ENCODE assay signal across 24 mouse cellular contexts in the genomic region with DNA sequence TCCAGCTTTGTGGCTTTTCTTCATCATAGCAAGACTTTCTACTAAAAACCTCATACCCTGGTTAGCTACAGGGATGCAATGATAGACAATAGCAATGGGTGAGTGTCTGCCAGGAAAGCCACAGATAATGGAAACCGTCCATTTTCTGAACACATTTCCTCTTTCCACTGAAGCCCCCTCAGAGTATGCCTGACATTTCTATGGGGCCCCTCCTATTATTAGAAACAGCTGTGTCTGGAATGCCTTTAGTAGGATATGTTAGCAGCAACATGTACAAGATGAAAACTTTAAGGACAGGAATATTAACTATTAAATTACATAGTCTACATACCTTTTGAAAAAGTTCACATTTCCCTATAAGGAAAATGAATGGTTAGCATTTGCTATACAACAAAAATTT.
DNase-seq lines count a peak whose midpoint lies in the region; ATAC-seq and TF ChIP-seq lines count a peak whose summit lies in the region.
"Had no signal": no experiment of that assay in that cellular context is flagged by ENCODE, and none has a peak within 500 bp of the region (broad histone marks: within the 10 kb centered on the region; RNA-seq: fewer than 3 reads in every experiment).

No protein-coding gene starts in this region.

- no peak for TF ChIP-seq CTCF in MEL (IDR thresholded peaks at IDR 0.05 in 2 of 3, conservative IDR thresholded peaks at IDR 0.05 in 1 of 3; ENCODE audit: control insufficient read depth in 1 of 3, insufficient read depth in 1 of 3, low read depth in 2 of 3, low read length in 3 of 3, poor library complexity in 1 of 3, severe bottlenecking in 1 of 3)
- no peak for TF ChIP-seq CTCF in stomach, postnatal 0 days (IDR thresholded peaks at IDR 0.05; ENCODE audit: low read depth)

- DNase-seq in embryonic facial prominence, embryonic 11.5 days (ENCODE audit: low spot score), result peak; percentile 43
- DNase-seq in embryonic facial prominence, embryonic 10.5 days (ENCODE audit: low spot score), result no peak
- peak; percentile 44 for DNase-seq in MEL (ENCODE audit: low read depth, low spot score)
- peak; percentile 76 for DNase-seq in embryonic facial prominence, embryonic 14.5 days (ENCODE audit: low spot score)
- DNase-seq in mesoderm, embryonic 11.5 days (ENCODE audit: low read depth, low spot score), result peak; percentile 4
- DNase-seq in adrenal gland, adult 2 months, result no peak
- no peak for DNase-seq in stomach, postnatal 0 days (ENCODE audit: low spot score)
- no peak for DNase-seq in midbrain, embryonic 10.5 days (ENCODE audit: low spot score)
- DNase-seq: adrenal gland, adult 8-10 months; B cell, adult 2 months; cerebellum, adult 2 months; cerebellum, postnatal 10 days; gastrocnemius, postnatal 25 days; heart, postnatal 36 days; kidney, adult 8-10 months had no signal

- H3K9ac ChIP-seq in embryonic facial prominence, embryonic 11.5 days (replicated peaks; ENCODE audit: low read length), result no peak overlapping the region
- H3K9ac ChIP-seq in MEL (ENCODE audit: control insufficient read depth, low read depth, low read length, poor library complexity, severe bottlenecking), result no peak overlapping the region
- no peak overlapping the region for H3K9ac ChIP-seq in embryonic facial prominence, embryonic 14.5 days (ENCODE audit: low read depth, low read length)
- H3K9ac ChIP-seq in stomach, postnatal 0 days (ENCODE audit: low read length), result no peak overlapping the region
- H3K9ac ChIP-seq: embryonic facial prominence, embryonic 12.5 days; heart, embryonic 13.5 days; hindbrain, embryonic 12.5 days had no signal

- no peaks in the 10 kb centered on the region for H3K36me3 ChIP-seq in embryonic facial prominence, embryonic 11.5 days (replicated peaks; ENCODE audit: control insufficient read depth, insufficient read depth, low read depth, low read length)
- H3K36me3 ChIP-seq in embryonic facial prominence, embryonic 10.5 days (replicated peaks), result no peaks in the 10 kb centered on the region
- H3K36me3 ChIP-seq in MEL (ENCODE audit: control insufficient read depth in 1 of 2, insufficient read depth in 2 of 2, low read length in 2 of 2), result peaks cover 0 to 5% of the 10 kb centered on the region in 2 experiments; a peak in 2 of 4 replicates
- no peaks in the 10 kb centered on the region for H3K36me3 ChIP-seq in embryonic facial prominence, embryonic 14.5 days (ENCODE audit: control insufficient read depth, insufficient read depth, low read length)
- no peaks in the 10 kb centered on the region for H3K36me3 ChIP-seq in stomach, postnatal 0 days (ENCODE audit: control insufficient read depth, insufficient read depth, low read length)
- H3K36me3 ChIP-seq in midbrain, embryonic 10.5 days, result no peaks in the 10 kb centered on the region
- H3K36me3 ChIP-seq: embryonic facial prominence, embryonic 12.5 days; G1E; heart, embryonic 13.5 days; hindbrain, embryonic 12.5 days had no signal

- TF ChIP-seq EP300 in MEL (IDR thresholded peaks at IDR 0.05; ENCODE audit: low read depth in 1 of 2, low read length in 2 of 2), result 0 out of 4 replicates have a peak, but pooled peaks of 1 of the 2 experiments have one; percentile 20
- TF ChIP-seq EP300 in stomach, postnatal 0 days (optimal IDR thresholded peaks at IDR 0.05), result no peak

- TF ChIP-seq POLR2A in MEL (IDR thresholded peaks at IDR 0.05; ENCODE audit: control insufficient read depth in 1 of 2, insufficient read depth in 1 of 2, low read depth in 1 of 2, low read length in 2 of 2, poor library complexity in 1 of 2), result no peak

- no peak for ATAC-seq in embryonic facial prominence, embryonic 11.5 days (replicated peaks; ENCODE audit: insufficient number of reproducible peaks, low FRiP score, low TSS enrichment, low read depth)
- ATAC-seq in embryonic facial prominence, embryonic 14.5 days (ENCODE audit: low read depth), result 0 out of 2 replicates have a peak, but pooled peaks have one; percentile 44
- ATAC-seq in stomach, postnatal 0 days (ENCODE audit: low FRiP score, low TSS enrichment), result no peak
- ATAC-seq: CD4-positive, CD25-positive, alpha-beta regulatory T cell, adult 4 months; forebrain, embryonic 16.5 days; hindbrain, embryonic 16.5 days; inflammation-experienced regulatory T-cells, adult 6 months; intestine, postnatal 0 days had no signal

- TF ChIP-seq RAD21 in MEL (IDR thresholded peaks at IDR 0.05; ENCODE audit: low read depth, low read length), result no peak

- no peaks in the 10 kb centered on the region for H3K4me1 ChIP-seq in embryonic facial prominence, embryonic 11.5 days (ENCODE audit: control insufficient read depth, insufficient read depth, low read length)
- peaks cover 6% of the 10 kb centered on the region; the same call in 1 of the 2 replicates for H3K4me1 ChIP-seq in embryonic facial prominence, embryonic 10.5 days
- peaks cover 3 to 12% of the 10 kb centered on the region in 2 experiments for H3K4me1 ChIP-seq in MEL (ENCODE audit: control insufficient read depth in 1 of 2, insufficient read depth in 2 of 2, low read length in 2 of 2)
- 0 out of 2 replicates have a peak, but pooled peaks cover 9% of the 10 kb centered on the region for H3K4me1 ChIP-seq in embryonic facial prominence, embryonic 14.5 days (ENCODE audit: control insufficient read depth, insufficient read depth, low read length)
- no peaks in the 10 kb centered on the region for H3K4me1 ChIP-seq in stomach, postnatal 0 days (replicated peaks; ENCODE audit: control insufficient read depth, insufficient read depth)
- no peaks in the 10 kb centered on the region for H3K4me1 ChIP-seq in midbrain, embryonic 10.5 days
- H3K4me1 ChIP-seq: embryonic facial prominence, embryonic 12.5 days; hindbrain, embryonic 12.5 days had no signal

- WGBS in embryonic facial prominence, embryonic 11.5 days, result 48% methylated on average over 1 of the region's 1 CpGs
- WGBS in embryonic facial prominence, embryonic 10.5 days, result 46% methylated on average over 1 of the region's 1 CpGs
- WGBS in embryonic facial prominence, embryonic 14.5 days, result 33% methylated on average over 1 of the region's 1 CpGs
- WGBS in stomach, postnatal 0 days, result 45% methylated on average over 1 of the region's 1 CpGs
- WGBS in midbrain, embryonic 10.5 days, result 59% methylated on average over 1 of the region's 1 CpGs

- H3K27me3 ChIP-seq in embryonic facial prominence, embryonic 11.5 days (ENCODE audit: control insufficient read depth, insufficient read depth, low read length), result no peaks in the 10 kb centered on the region
- peaks cover 54% of the 10 kb centered on the region for H3K27me3 ChIP-seq in embryonic facial prominence, embryonic 10.5 days (replicated peaks; ENCODE audit: low read depth, poor library complexity, severe bottlenecking)
- no peaks in the 10 kb centered on the region for H3K27me3 ChIP-seq in MEL (ENCODE audit: control insufficient read depth in 1 of 2, insufficient read depth in 2 of 2, low read length in 2 of 2)
- peaks cover 8% of the 10 kb centered on the region for H3K27me3 ChIP-seq in embryonic facial prominence, embryonic 14.5 days (replicated peaks; ENCODE audit: control insufficient read depth, insufficient read depth, low read length)
- H3K27me3 ChIP-seq in stomach, postnatal 0 days (ENCODE audit: control insufficient read depth, insufficient read depth, low read length), result no peaks in the 10 kb centered on the region
- peaks cover 81% of the 10 kb centered on the region for H3K27me3 ChIP-seq in midbrain, embryonic 10.5 days (ENCODE audit: low read depth, poor library complexity, severe bottlenecking)
- H3K27me3 ChIP-seq: heart, embryonic 13.5 days; hindbrain, embryonic 12.5 days had no signal

- H3K4me3 ChIP-seq in embryonic facial prominence, embryonic 11.5 days (ENCODE audit: low read depth, low read length), result no peak overlapping the region
- H3K4me3 ChIP-seq in embryonic facial prominence, embryonic 10.5 days, result no peak overlapping the region
- H3K4me3 ChIP-seq in MEL (ENCODE audit: control insufficient read depth in 1 of 2, insufficient read depth in 1 of 2, low read depth in 2 of 2, low read length in 2 of 2), result no peak overlapping the region
- no peak overlapping the region for H3K4me3 ChIP-seq in embryonic facial prominence, embryonic 14.5 days (ENCODE audit: low read depth, low read length)
- H3K4me3 ChIP-seq in stomach, postnatal 0 days (ENCODE audit: low read depth, low read length), result no peak overlapping the region
- no peak overlapping the region for H3K4me3 ChIP-seq in midbrain, embryonic 10.5 days
- H3K4me3 ChIP-seq: embryonic facial prominence, embryonic 12.5 days; heart, embryonic 13.5 days; hindbrain, embryonic 12.5 days had no signal

- no peaks in the 10 kb centered on the region for H3K9me3 ChIP-seq in embryonic facial prominence, embryonic 11.5 days (replicated peaks; ENCODE audit: control insufficient read depth, low read length)
- H3K9me3 ChIP-seq in embryonic facial prominence, embryonic 10.5 days, result no peaks in the 10 kb centered on the region
- no peaks in the 10 kb centered on the region for H3K9me3 ChIP-seq in MEL (replicated peaks; ENCODE audit: insufficient read depth, low read length)
- no peaks in the 10 kb centered on the region for H3K9me3 ChIP-seq in embryonic facial prominence, embryonic 14.5 days (ENCODE audit: control insufficient read depth, low read length)
- no peaks in the 10 kb centered on the region for H3K9me3 ChIP-seq in stomach, postnatal 0 days (ENCODE audit: control insufficient read depth, low read length)
- no peaks in the 10 kb centered on the region for H3K9me3 ChIP-seq in midbrain, embryonic 10.5 days (replicated peaks)
- H3K9me3 ChIP-seq: embryonic facial prominence, embryonic 12.5 days; G1E; heart, embryonic 13.5 days; hindbrain, embryonic 12.5 days had no signal

- no peak overlapping the region for H3K27ac ChIP-seq in embryonic facial prominence, embryonic 11.5 days (replicated peaks; ENCODE audit: low read depth, low read length)
- no peak overlapping the region for H3K27ac ChIP-seq in embryonic facial prominence, embryonic 10.5 days (replicated peaks)
- H3K27ac ChIP-seq in MEL (ENCODE audit: control insufficient read depth, low read depth, low read length), result no peak overlapping the region
- H3K27ac ChIP-seq in embryonic facial prominence, embryonic 14.5 days (replicated peaks; ENCODE audit: low read depth, low read length), result peak overlapping the region; percentile 54
- no peak overlapping the region for H3K27ac ChIP-seq in stomach, postnatal 0 days (replicated peaks)
- no peak overlapping the region for H3K27ac ChIP-seq in midbrain, embryonic 10.5 days (replicated peaks)
- H3K27ac ChIP-seq: heart, embryonic 13.5 days; hindbrain, embryonic 12.5 days had no signal

- H3K79me2 ChIP-seq in MEL (ENCODE audit: control insufficient read depth, insufficient read depth, low read length, poor library complexity), result no peaks in the 10 kb centered on the region

- H3K4me2 ChIP-seq in embryonic facial prominence, embryonic 11.5 days (ENCODE audit: low read depth, low read length), result no peak overlapping the region
- H3K4me2 ChIP-seq in embryonic facial prominence, embryonic 14.5 days (ENCODE audit: low read depth, low read length), result no peak overlapping the region
- H3K4me2 ChIP-seq in stomach, postnatal 0 days (replicated peaks; ENCODE audit: low read depth), result no peak overlapping the region
- H3K4me2 ChIP-seq: embryonic facial prominence, embryonic 12.5 days; heart, embryonic 13.5 days; hindbrain, embryonic 12.5 days had no signal

TF ChIP-seq in MEL, 35 proteins besides CTCF, POLR2A, EP300 and RAD21 (continues in another document):
- TF ChIP-seq CHD2 (IDR thresholded peaks at IDR 0.05; ENCODE audit: low read length), result no peak
- TF ChIP-seq RCOR1 (IDR thresholded peaks at IDR 0.05; ENCODE audit: low read depth, low read length), result 0 out of 2 replicates have a peak, but pooled peaks have one; percentile 14

Comparison
In these comparisons a context has a peak if more than half of its experiments do, and no peak if none do; other contexts are left out.
1. DNase-seq: peak in embryonic facial prominence, embryonic 11.5 days (single experiment), MEL (single experiment), embryonic facial prominence, embryonic 14.5 days (single experiment) and mesoderm, embryonic 11.5 days (single experiment); none in embryonic facial prominence, embryonic 10.5 days (single experiment), adrenal gland, adult 2 months (single experiment), stomach, postnatal 0 days (single experiment) and midbrain, embryonic 10.5 days (single experiment).